Mouse (Mus musculus) CH12.LX (cell line): ENCODE data around the gene Gm49384.

Source experiments
- CTCF ChIP-seq, 2 experiments: IDR thresholded peaks in 1 of 2; conservative IDR thresholded peaks in 1 of 2; 2 replicates each; pipeline ENCODE4 v1.5.1; 2011 to 2012; ENCODE audit warnings: low read depth in 2 of 2, low read length in 2 of 2, improper control_type of control experiment in 1 of 2, inconsistent platforms in 1 of 2, mild to moderate bottlenecking in 1 of 2, moderate library complexity in 1 of 2
- E2F4 ChIP-seq: IDR thresholded peaks from 2 replicates; pipeline ENCODE4 v1.6.1; 2011; ENCODE audit warnings: low read depth, low read length, improper control_type of control experiment; ENCODE audit not compliant: insufficient replicate concordance
- PAX5 ChIP-seq: IDR thresholded peaks from 2 replicates; pipeline ENCODE4 v1.6.1; 2012; ENCODE audit warnings: low read length, inconsistent platforms, mixed read lengths
- POLR2A ChIP-seq: IDR thresholded peaks from 2 replicates; pipeline ENCODE4 v1.6.1; 2011; ENCODE audit warnings: low read depth, mild to moderate bottlenecking, improper control_type of control experiment, low read length

DNA sequence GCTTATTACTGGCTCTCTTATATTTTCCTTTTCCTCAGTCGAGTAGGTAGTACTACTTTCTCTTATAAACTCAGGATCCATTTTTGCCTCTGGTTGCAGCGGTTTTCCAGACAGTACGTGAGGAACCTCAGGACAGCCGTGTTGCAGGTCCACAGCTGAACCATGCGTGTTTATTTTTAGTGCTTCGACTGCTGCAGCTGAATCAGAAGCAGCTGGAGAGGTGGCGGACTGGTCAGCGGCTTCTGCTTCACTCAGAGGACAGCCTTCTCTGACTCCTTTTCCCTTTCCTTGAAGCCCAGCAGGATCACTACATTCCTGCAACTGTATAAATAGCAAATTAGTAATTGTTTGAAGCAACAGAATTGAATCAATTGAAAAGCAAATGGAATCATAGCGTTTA is 14.0 kb downstream of the Gm49384 start:
- TF ChIP-seq POLR2A (no peak), E2F4 (no peak), CTCF (conservative IDR thresholded peaks at IDR 0.05 in 1 of 2, IDR thresholded peaks at IDR 0.05 in 1 of 2; ENCODE audit: low read depth in 2 of 2, low read length in 2 of 2) (no peak), PAX5 (no peak)
